Mouse (Mus musculus) MN1 (cell line): ENCODE results near the gene Nploc4.
"Not testable (repeated sequence)": the region's sequence is repeated elsewhere in the genome, so short reads cannot be mapped to it uniquely, and the experiment has no call there.

Experiments
- DNase-seq: peaks from one replicate; pipeline ENCODE4 v3.0.0-alpha.2; 2016; ENCODE audit warnings: low spot score

The Nploc4 gene

DNA sequence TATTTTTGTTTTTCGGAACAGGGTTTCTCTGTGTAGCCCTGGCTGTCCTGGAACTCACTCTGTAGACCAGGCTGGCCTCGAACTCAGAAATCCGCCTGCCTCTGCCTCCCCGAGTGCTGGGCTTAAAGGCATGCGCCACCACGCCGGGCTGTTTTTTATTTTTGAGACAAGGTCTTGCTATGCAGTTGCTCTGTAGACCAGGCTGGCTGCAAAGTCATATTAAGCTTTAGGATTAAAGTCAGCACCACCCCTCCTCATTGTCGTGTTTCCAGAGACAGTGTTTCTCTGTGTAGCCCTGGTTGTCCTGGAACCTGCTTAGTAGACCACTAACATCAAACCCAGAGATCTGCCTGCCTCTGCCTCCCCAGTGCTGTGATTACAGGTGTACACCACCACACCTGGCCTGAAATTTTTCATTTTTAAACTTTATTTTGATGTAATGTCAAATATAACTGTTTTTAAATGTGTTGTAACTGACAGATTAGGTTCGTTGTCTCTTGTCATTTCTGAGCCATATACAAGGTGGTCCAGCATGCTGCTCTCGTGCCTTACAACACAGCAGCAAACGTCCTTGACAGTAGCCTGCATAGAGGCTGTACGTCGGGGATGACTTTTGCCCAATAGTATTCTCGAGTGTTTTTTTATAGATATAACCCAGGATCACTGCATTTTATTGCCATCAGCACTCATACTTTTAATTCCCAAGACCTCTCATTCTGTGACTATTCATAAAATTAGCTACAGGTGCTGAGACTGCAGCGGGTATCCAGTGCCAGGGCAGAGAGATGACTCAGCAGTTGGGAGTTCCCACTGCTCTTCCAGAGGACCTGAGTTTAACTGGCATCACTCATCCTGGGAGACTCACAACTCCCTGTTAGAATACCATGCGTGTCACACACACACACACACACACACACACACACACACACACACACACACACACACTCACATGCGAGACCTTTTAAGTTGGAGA is 82.9 kb downstream of the Nploc4 start:
- DNase-seq = peak; percentile 60

DNA sequence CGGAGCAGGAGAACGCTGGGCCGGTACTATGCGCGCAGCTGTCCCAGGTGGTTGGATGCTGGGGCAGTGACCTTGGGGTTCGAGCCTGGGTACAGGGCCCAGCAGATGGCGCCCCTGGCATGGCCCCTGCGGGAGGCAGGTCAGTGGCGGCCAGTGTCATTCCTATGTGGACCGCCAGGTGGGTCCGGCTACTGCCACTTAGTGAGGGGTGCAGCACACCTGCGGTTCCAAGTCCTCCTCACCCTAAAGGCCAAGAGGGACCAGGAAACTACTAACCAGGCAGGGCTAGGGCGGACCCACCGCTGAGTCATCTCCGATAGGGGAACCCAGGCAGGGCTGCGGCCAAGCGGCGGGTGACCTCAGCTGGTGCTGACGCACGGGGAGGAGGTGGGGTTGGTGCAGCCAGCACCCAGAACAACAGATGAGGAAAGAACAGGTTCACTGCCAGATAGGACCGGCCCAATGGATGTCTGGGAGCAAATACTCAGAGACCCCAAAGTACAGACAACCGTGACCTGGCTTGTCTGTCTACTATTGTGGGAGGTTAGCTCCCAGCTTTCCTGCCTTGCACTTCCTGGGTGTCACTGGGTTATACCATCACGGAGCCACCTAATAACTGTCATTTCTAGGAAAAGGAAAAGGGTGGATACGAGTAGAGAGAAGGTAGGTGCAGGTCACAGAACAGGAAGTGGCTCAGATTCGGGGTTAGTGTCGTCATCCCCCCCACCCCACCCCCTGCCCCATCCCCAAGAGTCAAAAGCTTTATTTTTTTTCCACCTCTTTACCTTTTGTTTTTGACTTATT is 83.8 kb downstream of the Nploc4 start:
- peak; percentile 89 for DNase-seq

DNA sequence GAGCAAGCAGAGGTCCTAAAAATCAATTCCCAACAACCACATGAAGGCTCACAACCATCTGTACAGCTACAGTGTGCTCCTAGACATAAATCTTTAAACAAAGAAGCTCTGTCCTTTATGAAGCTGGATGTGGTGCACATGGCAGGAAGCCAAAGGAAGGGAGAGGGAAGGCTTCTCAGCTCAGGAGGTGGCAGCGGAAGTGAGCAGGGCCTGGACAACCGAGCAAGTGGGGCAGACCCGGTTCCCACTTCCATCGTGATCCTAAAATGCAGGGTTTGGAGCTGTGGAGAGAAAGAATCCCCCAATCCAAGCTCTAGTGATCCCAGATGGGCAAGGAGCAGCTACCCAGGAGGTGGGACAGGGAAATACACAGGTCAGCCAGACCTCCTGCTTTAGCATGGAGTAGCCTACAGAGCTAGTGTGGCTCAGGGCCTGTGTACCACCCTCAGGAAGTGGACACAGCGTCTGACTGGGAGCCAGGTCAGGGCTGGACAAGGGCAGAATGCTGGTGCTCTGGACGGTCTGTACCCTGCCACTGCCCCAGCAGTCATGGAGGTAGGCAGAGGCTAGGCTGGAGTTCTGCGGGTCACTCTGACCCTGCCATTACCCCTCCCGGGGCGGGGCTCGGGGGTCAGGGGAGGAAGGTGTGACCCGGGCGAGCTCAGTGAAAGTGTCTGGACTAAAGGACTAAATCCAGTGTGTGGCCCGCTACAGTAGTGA is 84.8 kb downstream of the Nploc4 start:
- DNase-seq = peak; percentile 87

DNA sequence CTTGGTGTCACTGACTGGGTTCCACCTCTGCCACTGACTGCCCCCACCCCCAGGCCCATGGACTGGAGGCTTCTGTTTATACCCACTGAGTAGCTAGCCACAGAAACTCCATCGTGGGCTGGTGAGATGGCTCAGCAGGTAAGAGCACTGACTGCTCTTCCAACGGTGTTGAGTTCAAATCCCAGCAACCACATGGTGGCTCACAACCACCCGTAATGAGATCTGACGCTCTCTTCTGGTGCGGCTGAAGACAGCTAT is 85.5 kb downstream of the Nploc4 start:
- not testable (repeated sequence) for DNase-seq

DNA sequence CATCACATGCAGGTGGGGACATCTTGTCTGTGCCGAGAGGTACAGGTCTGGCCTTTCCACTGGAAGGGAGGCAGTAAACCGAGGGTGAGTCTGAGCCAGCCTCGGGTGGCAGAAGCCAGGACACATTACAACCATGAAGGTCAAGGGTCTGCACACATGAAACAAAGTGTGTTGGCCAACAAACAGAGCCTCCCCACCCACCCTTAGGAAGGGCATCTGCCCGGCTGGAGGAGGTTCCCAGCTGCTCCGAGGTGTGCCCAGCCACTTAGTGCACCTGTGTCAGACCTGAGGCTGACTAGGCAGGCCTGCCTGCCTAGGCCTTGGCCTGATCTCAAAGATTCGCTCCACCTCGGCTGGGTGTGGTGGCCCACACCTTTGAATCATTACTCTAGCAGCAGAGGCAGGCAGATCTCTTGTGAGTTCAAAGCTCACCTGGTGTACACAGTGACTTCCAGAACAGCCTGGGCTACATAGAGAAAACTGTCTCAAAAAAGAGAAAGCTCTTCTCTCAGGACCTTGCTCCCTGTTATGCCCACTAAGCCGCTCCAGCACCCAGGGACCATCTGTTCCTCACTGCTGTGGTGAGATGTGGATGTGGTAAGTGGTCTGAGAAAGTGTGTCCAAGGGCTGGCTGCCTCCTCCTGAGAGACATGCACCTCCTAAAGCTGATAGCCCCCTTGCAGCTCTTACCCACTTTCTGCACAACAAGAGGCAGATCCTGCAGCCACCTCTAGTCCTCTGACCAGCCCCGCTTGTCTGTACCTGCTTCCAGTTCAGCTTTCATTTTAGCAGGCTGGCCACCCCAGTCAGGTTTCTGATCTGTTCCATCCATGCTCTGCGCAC is 86.0 kb downstream of the Nploc4 start:
- no peak for DNase-seq

DNA sequence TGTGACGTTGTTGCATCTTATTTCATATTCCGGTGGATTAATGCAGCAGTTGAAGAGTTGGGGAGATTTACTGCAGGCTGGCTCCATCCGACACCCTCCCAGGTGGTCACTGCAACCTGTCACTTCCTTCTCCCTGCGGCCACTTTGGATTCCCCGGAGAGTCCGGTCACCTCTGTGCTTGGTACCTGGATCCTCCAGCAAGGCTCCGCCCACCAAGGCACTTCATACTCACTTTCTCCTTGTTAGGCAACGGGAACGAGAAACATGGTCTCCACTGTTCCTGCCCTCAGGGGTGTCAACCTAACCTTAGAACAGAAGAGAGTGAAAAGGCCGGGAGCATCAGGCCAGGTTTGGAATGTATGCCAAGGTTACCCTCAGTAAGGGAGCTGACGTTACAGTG is 86.8 kb downstream of the Nploc4 start:
- DNase-seq = peak; percentile 49

DNA sequence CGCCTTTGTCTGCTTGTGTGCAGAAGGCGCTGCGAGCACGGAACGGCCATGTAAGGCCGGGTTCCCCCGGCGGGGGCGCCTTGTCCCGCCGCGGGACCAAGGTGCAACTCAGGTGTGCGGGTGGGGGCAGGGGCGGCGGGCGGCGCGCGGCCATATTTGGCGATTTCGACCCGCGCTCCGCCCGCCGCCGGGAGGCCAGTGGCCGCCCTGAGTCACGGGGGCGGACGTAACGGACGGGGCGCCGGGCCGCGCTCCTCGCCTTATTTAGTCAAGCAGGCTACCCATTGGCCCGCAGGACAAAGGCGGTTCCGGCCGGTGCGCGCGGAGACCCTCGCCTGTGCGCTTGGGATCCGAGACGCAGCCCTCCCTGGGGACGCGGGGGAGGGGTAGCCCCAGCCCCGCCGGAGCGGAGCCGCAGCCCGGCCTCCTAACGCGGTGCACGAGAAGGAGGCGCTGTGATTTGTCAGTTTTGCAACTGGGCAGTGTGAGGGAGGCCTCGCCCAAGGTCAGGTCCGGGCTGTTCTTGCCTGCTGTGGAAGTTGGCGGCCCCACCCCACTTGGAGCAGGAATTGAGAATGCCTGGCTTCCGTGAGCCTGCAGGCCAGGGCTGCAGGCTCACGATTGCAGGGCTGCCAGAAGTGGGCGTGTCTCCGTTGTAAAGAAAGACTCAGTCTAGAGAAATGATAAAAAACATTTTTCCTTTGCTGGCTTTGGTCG is 87.4 kb downstream of the Nploc4 start:
- peak; percentile 97 for DNase-seq

DNA sequence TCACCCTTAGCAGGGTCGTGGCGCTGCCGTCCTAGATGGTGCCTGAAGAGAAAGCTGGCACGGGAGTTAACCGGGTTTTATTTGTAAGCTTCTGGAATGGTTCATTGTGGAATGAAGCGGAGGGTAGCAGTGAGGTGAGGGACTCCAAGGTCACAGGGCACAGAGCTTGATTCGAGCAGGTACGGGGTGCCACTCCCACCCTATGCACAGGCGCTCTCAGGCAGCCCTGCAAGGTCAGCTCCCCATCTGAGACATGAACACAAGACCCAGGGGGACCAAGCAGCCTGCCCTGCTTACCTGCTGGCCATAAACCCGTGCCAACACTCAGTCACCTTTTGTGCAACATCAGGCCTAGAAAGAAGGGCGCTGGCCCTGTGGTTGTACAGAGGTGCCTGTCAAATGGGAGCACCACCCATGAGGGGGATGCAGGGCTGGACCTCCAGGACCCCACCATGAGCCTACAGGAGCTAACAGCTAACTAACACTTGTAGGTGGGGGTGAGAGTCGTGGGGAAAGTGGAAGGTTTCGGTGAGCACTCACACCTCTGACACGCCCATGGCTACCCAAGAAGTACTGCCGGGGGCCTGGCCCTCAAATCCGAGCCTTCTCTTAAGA is 88.0 kb downstream of the Nploc4 start:
- peak; percentile 63 for DNase-seq

DNA sequence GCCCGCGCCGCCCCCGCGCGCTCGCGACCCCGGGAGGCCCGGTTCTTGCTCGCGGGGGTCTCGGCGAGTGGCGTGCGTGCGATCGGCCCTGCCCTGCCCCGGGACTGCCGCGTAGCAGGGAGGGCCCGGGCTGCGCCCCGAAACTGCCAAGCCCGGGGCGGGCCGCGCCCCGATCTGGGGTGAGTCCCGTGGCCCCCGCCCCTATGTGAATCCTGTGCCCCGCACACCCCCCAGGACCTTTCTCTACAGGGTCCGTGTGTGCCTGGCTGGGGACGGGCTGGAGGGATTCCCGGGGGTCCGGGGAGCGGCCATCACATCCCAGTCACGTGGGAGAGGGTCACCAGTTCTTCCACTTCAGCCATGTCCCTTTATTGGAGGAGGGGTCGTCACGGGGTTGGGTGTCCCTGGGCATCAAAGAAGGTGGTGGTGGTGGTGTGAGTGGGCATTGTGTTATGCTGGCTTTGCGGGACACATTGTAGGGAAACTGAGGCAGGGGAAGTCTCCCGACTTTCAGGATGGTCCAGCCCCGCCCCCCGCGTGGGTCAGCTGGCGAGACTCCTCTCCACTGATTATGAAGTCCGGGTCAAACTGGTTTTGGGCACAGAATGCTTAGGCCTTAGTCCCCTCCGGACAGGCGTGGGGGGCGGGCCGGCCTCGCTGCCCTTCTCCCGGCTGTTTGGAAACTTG is 88.7 kb downstream of the Nploc4 start:
- DNase-seq = peak; percentile 77

DNA sequence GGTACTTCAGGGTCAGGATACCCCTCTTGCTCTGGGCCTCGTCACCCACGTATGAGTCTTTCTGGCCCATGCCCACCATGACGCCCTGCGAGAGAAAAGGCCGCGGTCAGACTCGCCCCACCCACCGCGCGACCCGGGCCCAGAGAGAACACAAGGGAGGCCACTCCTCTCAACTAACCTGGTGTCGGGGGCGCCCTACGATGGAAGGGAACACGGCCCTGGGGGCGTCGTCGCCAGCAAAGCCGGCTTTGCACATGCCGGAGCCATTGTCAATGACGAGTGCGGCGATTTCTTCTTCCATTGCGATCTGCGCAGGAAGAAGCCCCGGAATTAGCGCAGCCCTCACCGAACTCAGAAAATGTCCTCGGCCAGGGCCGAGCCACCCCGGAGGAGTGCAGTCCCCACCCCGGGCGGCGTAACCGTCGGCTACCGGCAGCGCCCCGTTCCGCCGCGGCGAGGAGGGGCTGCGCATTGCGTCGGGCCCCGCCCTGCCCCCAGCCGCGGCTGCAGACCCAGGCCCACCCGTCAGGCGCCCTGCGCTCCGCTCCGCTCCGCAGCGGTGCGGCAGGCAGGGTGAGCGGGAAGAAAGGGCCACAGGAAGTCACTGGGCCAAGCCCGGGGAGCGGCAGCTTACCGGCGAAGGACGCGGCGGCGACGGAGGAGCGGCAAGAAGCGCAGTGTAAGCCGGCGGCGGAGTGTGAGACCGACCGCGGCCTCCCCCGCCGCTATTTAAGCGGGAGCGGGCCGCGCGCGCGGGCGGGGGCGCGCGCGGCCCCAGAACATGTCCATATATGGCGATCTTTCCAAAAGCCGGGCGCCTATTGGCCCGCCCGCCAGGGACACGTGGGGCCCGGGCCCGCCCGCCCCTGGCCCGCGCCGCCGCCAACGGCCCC is 89.5 kb downstream of the Nploc4 start, which contains the start of gene Actg1:
Gene Actg1 (minus strand): TSS at position 752 of the 893 bp plus-strand sequence.
- DNase-seq = peak; percentile 96

DNA sequence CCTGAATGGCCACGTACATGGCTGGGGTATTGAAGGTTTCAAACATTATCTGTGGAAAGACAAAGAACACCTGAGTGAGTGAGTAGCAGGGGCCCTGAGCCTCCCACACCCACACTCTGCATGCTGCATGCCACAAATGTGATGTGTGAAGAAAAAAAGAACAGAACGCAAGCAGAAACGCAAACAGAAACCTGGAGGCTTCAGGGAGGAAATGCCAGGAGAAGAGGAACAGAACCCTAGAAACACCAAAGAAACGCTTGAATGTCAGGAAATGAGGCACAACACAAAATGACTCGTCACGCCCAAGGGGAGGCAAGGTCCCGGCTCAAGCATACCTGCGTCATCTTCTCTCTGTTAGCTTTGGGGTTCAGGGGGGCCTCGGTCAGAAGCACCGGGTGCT is 90.2 kb downstream of the Nploc4 start:
- peak; percentile 41 for DNase-seq

DNA sequence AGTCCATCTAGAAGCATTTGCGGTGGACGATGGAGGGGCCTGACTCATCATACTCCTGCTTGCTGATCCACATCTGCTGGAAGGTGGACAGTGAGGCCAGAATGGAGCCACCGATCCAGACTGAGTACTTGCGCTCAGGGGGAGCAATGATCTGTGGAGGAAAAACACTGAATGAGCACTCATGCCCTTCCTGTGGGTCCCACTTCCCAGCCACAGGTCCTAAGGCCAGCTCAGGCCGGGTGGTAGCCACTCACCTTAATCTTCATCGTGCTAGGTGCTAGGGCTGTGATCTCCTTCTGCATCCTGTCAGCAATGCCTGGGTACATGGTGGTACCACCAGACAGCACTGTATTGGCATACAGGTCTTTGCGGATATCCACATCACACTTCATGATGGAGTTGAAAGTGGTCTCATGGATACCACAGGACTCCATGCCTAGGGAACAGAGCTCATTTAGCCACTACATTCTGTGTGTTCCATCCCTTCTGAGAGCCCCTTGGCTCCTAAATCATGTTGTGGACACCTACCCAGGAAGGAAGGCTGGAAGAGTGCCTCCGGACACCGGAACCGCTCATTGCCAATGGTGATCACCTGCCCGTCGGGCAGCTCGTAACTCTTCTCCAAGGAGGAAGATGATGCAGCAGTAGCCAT is 91.0 kb downstream of the Nploc4 start:
- not testable (repeated sequence) for DNase-seq

DNA sequence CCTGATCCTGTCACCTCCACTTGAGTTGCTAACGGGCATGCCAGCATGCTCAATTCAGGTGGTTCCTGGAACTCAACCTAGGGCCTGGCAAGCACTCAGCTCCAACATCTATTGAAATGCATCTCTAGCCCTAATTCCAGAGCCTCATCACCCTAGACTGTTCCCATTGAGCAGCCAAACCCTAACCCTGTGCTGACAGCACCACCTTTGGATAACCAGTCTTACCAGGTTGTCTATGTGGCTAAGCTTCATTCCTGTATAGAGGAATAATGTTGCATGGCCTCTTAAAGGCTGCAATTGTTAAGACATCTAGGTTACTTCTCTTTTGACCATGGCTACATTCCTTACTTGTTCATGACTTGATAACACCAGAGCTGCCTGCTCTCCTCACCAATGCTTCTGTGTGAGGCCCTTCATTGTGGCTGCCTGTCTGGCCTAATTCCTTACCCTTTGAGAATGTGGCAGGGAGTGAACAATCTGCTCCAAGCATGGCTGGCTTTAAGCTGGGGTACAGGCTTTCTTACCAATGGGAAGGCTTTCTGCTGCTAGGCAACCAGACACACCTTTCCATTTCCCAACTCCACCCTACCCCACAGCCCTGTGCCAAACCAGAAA is 92.3 kb downstream of the Nploc4 start:
- DNase-seq = no peak

DNA sequence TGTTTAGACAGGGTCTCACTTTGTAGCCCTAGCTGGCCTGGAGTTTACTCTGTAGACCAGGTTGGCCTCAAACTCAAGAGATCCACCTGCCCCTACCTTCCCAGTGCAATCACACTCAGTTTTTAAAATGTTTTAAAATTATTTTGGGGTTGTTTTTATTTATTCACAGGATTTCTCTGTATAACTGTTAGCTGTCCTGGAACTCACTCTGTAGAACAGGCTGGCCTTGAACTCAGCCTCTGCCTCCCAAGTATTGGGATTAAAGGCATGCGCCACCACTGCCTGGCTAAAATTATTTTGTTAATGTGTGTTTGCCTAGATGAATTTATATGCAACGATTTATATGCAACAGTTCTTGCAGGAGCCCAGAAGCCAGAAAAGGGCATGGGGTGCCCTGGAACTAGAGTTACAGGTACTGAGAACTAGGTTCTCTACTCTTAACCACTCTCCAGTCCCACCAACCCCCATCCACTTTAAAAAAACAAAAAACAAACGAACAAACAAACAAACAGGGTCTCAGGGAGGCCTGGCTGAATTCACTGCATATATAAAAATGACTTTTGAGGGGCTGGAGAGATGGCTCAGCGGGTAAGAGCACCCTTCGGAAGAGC is 93.1 kb downstream of the Nploc4 start:
- no peak for DNase-seq

DNA sequence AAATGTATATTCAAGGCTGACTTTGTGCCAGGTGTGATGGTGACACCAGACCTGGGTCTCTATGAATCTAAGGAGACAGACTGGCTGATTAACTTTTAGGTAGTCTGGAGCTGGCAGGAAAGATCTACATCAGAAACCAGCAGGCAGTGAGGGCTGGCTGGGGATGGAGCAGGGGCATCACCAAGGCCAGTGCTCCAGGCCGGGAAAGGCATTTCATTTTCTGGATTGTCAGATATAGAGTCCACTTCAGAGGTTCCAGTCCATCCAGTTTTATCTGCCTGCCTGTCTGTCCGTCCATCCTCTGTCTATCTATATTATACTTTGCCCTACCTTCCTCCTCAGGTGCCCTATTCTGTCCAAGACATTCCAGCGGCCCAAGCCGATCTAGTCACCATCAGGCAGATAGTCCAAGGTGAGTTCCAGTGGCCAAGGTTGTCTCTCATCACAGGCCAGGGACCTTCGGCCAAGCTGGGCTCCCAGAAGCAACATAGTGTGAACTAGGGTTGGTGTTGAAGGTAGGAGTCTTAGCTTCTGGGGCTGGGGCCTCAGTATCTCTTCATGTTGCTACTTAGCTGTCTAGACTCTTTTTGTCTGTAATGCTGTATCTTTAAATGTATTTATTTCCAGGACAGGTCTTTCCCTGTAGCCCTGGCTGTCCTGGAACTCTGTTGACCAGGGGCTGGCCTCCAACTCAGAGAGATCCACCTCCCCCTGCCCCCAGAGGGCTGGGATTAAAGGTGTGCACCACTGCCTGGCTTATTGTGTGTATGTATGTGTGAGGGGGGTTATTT is 93.8 kb downstream of the Nploc4 start:
- DNase-seq = peak; percentile 52

DNA sequence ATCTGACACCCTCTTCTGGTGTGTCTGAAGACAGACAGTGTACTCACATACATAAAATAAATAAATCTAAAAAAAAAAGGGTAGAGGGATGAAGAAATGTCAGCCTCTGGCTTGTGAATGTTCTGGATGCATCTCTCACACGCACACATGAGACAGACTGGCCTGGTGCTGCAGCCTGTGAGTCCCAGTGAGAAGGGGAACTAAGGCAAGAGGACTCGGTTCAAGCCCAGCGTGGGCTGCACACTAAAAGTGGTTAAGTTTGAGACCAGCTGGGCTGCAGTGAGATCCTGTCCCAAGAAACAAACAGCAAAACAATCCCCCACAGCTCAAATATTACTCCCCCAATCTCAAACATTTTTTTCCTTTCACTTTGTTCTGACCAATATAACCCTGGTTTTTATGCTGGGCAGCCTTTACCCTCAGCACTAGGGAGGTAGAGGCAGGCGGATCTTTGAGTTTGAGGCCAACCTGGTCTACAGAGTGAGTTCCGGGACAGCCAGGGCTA is 94.8 kb downstream of the Nploc4 start:
- DNase-seq = no peak
